Mouse (Mus musculus) naive thymus-derived CD4-positive, alpha-beta T cell, adult 2 months (primary cell): ENCODE results near the gene Nrp1.

ENCODE experiments used
- DNase-seq: peaks from one replicate; pipeline ENCODE4 v3.0.0-alpha.2; 2011; ENCODE audit warnings: low read depth

Gene Nrp1

DNA sequence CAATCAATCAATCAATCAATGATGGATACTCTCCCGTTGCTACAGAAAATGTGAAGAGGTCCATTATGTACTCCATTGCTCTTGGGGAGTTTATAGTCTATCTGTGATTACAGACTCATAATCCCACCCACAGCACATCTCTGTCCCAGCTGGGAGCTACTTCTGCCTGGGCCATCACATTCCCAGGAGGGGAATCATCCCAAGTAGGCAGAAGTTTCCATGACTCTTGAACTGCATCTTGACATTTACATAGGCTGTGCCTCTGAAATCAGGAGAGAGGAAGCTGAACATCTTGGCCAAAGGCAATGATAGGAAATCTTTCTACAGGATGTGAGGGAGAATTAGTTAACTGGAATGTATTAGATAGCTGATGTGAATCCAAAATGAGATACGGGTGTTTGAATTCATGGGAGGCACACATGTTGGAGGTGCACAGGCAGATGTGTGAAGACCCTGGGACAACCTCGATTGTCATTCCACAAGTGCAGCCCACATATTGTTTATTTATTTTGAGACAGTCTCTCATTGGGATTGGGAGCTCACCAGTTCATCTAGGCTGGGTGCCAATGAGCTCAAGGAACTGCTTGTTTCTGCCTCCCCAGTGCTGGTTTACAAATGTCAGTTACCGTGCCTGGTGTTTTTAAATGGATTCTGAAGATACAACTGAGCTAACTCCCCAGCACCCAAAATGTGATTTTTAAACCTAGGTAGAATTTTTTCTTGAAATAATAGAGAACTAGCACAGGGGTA, 108.5 kb downstream of the Nrp1 start:
- no peak for DNase-seq

DNA sequence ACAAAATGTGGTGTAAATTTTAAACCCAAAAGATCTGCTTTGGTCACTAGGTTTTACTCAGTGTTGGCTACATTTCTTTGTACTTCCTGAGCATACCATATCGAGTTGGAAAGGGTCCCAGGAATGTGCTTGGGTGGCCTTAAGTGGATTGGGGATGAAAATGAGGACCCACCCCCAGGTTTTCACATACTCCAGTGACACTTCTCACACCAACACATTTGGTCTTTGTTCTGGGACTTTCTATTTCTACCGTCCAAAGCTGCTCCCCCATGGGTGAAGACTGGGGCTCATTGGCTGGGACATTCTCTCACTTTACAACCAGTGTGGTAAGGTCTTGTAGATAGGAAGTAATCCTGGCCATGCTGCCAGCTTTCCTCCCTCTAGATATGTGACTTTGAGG, 111.7 kb downstream of the Nrp1 start:
- DNase-seq = no peak

DNA sequence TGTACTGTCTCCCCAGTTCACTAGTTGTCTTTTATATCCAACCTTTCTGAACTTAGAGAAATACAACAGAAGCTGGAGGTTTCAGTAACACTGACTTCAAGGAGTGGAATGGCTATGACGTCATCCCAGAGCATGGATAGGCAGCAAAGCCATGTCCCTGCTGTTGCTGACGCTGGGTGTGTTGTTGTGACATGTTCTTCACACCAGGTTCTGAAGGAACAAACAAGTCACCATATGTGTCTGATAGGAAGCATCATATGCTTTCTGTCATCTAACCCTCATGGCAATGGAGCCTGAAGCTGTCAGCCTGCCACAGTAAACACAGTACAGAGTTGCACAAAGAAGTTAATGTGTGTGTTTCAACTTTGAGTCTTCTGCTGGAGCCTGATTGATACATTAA, 112.8 kb downstream of the Nrp1 start:
- DNase-seq = no peak

- DNase-seq = no peak
Measured at GRCm38 (mm10) chr8:128472871-128473270, 114.5 kb downstream of the Nrp1 start.

DNA sequence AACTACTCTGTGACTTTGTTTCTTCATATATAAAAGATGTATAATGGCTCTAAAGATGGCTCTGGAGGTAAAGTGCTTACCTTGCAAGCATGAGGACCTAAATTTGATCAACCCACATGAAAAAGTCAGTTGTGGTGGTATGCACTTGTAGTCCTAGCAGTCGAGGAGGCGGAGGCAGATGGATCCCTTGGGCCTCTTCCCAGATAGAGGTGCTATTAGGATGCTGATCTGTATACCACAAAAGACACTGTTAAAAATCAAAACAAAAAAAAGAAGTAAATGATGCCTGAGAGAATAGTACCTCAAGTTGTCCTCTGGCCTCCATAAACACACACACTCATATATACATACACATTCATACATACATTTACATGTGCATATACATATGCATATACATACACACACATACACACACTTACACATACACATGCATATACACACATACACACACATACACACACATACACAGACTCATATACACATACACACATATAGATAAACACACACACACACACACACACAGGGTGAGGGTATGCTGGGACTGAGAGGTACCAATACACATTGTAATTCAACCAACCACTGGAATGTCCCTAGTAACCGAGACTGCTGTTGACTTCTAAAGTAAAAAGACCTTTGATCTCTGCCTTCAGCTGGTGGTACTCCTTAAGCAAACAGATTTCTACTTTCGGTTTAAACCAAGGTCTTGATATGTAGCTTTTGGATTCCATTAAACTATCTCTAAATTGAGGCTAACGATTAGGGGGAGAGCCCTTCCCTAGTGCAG, 115.2 kb downstream of the Nrp1 start:
- peak; percentile 77 for DNase-seq

- DNase-seq = peak; percentile 32
Measured at GRCm38 (mm10) chr8:128474614-128475013, 116.2 kb downstream of the Nrp1 start.

- DNase-seq = no peak
Measured at GRCm38 (mm10) chr8:128476206-128476605, 117.8 kb downstream of the Nrp1 start.

DNA sequence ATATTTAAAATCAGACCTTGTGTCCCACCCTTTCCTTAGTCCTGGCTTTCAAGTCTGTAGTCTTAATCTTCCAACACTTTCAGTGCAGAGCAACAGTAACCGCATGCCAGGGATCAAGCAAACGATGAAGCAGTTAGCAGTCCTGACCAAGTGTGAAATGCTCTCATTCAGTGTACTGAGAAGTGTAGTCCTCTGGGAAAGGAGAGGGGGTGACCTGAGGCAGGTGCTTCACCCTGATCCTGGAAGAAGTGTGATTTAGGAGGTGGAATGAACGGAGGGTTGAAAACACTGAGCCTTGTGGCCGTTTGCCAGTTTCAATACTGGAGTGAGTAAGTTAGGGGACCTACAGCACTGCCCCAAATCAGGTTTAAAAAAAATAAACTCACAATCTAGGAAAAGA, 119.6 kb downstream of the Nrp1 start:
- no peak for DNase-seq

- no peak for DNase-seq
Measured at GRCm38 (mm10) chr8:128479309-128480013, 121.1 kb downstream of the Nrp1 start.

- peak; percentile 28 for DNase-seq
Measured at GRCm38 (mm10) chr8:128480896-128481665, 122.7 kb downstream of the Nrp1 start.

DNA sequence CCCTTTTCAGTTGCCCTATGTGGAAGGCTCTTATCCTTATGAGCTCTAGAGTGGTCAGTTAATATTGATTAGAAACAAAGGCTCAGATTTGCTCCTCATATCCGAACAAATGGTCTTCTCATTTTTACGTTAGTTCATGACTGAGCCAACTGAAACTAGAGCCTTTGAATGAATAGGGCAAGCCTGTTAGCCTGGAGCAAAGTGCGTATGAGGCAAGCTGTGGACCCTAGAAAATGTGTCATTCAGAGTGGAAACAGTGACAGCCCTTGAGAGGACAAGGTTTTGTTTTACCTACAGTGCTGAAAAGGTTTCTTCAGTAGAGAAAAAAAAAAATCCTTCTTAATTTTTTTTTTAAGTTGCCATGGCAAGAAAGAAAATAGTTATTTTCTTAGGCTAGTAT, 124.9 kb downstream of the Nrp1 start:
- DNase-seq = no peak

DNA sequence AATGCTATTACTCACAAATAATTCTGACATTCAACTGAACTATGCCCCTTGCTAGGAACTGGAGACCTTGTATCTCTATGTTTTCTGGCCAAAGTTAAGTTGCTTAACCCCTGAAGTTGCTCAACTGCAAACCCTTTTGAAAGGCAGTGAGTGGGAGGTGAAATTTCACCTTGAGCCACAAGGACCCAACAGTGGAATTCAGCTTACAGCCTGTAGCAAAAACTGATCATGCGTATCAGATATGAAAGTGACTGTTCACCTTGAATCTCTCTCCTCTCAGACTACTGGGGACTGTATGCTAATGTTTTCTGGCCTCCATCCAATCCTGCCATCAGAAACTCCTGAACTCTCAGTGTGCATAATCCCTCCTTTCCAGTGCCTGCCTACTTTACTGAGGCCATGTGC, 126.3 kb downstream of the Nrp1 start:
- DNase-seq = no peak

DNA sequence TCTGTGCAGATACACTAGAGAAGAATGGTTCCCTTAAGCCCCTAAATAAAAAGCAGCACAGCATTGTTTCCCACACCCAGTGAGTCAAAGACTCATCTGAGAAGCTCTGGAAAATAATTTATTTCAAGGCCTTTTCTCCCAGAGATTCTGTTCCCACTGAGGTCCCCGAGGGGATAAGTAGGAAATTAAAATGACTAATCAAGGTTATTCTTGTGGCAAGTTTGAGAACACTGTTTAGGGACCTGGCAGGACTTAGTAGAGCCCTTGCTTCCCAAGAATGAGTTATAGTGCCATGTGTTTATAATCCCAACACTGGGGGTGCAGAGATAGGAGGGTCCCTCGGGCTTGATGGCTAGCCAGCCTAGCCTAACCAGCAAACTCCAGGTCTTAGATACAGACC, 127.6 kb downstream of the Nrp1 start:
- DNase-seq = no peak

GRCm38 (mm10) chr8:128487966-128488931, 129.8 kb downstream of the Nrp1 start:
- DNase-seq = peak; percentile 47

DNA sequence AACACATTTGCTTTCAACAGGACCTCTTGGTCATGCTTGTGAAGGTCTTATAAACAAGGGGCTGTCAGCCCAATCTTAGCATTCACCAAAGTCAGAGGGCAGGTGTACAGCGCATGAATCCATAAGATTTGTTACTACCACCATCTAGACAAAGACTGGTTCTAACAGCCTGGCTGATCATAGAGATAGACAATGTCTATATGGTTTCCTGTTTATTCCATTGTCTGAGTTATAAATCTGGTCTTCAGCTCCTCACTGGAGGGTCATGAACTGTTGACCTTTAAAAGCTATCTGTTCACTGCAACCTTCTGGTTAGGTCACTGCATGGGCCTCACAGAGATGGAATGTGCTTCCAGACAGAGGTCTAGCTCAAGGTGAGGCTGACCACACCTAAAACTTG, 130.9 kb downstream of the Nrp1 start:
- peak; percentile 25 for DNase-seq

DNA sequence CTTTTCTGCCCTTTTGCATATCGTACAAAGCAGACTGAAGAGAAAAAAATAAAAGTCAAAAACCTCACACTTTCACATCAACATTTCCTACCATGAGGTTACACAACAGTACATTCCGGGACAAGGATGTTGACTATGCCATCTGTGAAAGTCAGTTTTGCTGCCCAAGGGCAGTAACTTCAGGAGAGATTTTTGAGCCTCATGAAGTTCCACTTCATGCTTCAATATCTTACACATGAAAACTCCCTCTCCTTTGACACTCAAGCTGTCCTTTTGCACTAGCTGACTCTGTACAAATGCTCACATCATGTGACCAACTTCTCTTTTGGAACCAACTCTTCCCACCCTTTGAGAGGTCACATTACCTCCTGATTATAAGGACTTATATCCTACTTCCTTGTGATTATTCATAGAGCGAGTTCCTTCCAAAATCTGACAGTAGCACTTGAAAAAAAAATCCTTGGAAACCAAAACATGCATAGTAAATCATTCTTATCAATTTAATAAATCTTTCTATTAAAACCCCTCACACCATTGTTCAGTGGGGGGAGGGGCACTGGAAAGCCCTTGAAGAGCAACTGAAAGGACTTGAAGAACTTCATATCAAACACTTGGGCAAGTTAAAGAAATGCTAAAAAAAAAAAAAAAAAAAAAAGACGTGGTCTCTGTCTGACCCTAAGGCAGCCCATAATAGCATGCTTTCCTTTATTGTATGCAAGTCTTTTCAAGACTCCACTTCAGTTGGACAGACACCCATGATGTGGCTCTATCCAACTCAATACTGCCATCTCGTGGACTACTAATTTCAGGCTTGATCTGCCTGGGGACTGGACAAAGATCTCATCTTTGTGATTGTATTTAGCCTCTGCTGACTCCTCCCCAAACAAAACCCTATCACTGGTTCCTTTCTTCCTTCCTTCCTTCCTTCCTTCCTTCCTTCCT, 133.0 kb downstream of the Nrp1 start:
- peak; percentile 85 for DNase-seq

DNA sequence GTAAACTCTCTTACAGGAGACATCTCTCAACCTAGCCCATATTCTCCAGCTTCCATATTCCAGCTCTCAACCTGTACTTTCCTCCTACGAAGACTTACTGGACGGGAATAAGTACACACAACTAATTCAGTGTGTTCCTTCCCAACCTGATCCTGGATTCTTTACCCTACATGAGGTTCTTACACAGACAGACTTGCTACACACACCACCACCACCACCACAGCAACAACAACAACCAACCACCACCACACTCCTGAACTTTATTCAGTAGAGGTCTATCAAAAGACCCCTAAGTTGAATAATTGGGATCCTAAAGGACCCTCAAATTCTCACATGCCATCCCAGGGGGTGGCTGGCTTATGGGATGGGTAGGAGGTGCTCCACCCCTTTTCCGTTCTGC, 135.4 kb downstream of the Nrp1 start:
- DNase-seq = no peak

- no peak for DNase-seq
Measured at GRCm38 (mm10) chr8:128498836-128499235, 140.4 kb downstream of the Nrp1 start.

DNA sequence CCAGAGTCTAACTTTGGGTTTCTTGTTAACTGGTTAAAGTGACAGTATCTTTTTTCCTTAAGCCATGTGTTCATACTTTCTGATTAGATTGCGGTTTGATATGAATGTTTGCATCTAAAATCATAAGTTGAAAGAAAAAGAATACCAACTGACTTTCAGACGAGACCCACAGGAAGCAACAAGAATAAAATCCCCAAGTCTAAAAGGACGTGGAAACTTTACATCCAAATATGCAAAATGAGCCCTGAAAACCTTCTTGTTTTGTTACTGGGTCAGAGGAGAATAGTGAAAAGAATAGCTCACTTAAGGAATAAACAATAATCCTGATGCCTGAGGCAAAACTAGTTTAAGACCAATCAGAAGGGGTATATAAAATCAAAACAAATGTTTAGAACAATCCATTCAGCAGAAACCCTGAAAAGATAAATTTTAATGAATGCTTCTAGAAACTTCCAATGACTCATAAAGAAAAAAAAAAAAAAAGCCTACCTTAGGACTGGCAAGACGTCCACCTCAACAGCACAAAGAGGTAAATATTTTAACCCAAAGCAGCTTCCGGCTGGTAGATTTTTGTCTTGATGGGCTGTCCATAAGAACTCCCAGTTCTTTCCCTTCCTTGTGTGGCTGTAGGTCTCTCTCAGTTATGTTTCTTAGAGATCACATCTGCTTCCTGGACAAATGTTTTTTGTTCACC, 145.9 kb downstream of the Nrp1 start:
- no peak for DNase-seq
